Mouse (Mus musculus) kidney, postnatal 14 days (tissue): ENCODE results near the gene Stx16.

Experiments used
- DNase-seq: peaks from one replicate; pipeline ENCODE4 v3.0.0; 2022; ENCODE audit warnings: mixed read lengths

Gene Stx16

GRCm38 (mm10) chr2:174127376-174127713 lies 51.2 kb downstream of the Stx16 start:
- DNase-seq = no peak

- DNase-seq = no peak
These were observed 52.8 kb downstream of the Stx16 start for GRCm38 (mm10) chr2:174128926-174129325.

GRCm38 (mm10) chr2:174130468-174131097 lies 54.5 kb downstream of the Stx16 start:
- no peak for DNase-seq

GRCm38 (mm10) chr2:174132413-174132969 lies 56.4 kb downstream of the Stx16 start:
- DNase-seq = no peak
